Mouse (Mus musculus) heart, postnatal 0 days (tissue): Measurements from ENCODE around the gene Spaca7.
A peak's percentile ranks its signal among the peaks of the same experiment; 100 is the strongest.

Experiments used
- CTCF ChIP-seq: IDR thresholded peaks from 2 replicates; pipeline ENCODE4 v1.5.1; 2016; ENCODE audit warnings: antibody characterized with exemption, control low read depth, low read depth
- EP300 ChIP-seq: IDR thresholded peaks from 2 replicates; pipeline ENCODE4 v1.6.1; 2016; ENCODE audit warnings: antibody characterized with exemption, low read depth

GRCm38 (mm10) chr8:12629079-12629478 is 56.2 kb downstream of the Spaca7 start:
- no peak for TF ChIP-seq EP300
- peak; percentile 78 for TF ChIP-seq CTCF
